Mouse (Mus musculus): Measurements from ENCODE around the gene Il2rb. TPM values are rescaled to one million over a fixed set of nuclear protein-coding genes. Genes with fewer than 3 reads are reported as not detected.

Gene Il2rb
- polyA plus RNA-seq (2012; ENCODE audit: insufficient read depth, insufficient read length, missing spikeins), result 0.71 TPM in 1 of 2 replicates, not detected in the other

- Histone ChIP-seq H3K4me1 (ENCODE audit: control insufficient read depth, insufficient read depth, insufficient read length, low read length) (no peaks in the 10 kb centered on the region), H3K4me3 (ENCODE audit: insufficient read depth, low read depth, low read length) (no peak within 1 kb of the TSS), H3K27ac (replicated peaks; ENCODE audit: low read depth, low read length) (no peak within 1 kb of the TSS)
These were observed at the start of gene Il2rb for GRCm38 (mm10) chr15:78494968-78495406. TSS of gene Il2rb (minus strand) at chr15:78495271.

- Histone ChIP-seq H3K27ac (replicated peaks; ENCODE audit: low read depth, low read length) (no peak within 1 kb of the TSS), H3K4me3 (ENCODE audit: insufficient read depth, low read depth, low read length) (no peak within 1 kb of the TSS), H3K4me1 (ENCODE audit: control insufficient read depth, insufficient read depth, insufficient read length, low read length) (no peaks in the 10 kb centered on the region)
These were observed 49.5 kb upstream of the Il2rb start, which contains the start of gene Sstr3 for GRCm38 (mm10) chr15:78544561-78545001. TSS of gene Sstr3 (minus strand) at chr15:78544685.

- H3K4me1 ChIP-seq (ENCODE audit: control insufficient read depth, insufficient read depth, insufficient read length, low read length), result no peaks in the 10 kb centered on the region
- no peak overlapping the region for H3K27ac ChIP-seq (replicated peaks; ENCODE audit: low read depth, low read length)
- H3K4me3 ChIP-seq (ENCODE audit: insufficient read depth, low read depth, low read length), result no peak overlapping the region
These were observed 49.0 kb upstream of the Il2rb start for GRCm38 (mm10) chr15:78544041-78544440.

GRCm38 (mm10) chr15:78542767-78543303 lies 47.8 kb upstream of the Il2rb start:
- Histone ChIP-seq H3K27ac (replicated peaks; ENCODE audit: low read depth, low read length) (no peak overlapping the region), H3K4me1 (ENCODE audit: control insufficient read depth, insufficient read depth, insufficient read length, low read length) (no peaks in the 10 kb centered on the region), H3K4me3 (ENCODE audit: insufficient read depth, low read depth, low read length) (no peak overlapping the region)

- no peaks in the 10 kb centered on the region for H3K4me1 ChIP-seq (ENCODE audit: control insufficient read depth, insufficient read depth, insufficient read length, low read length)
- no peak overlapping the region for H3K4me3 ChIP-seq (ENCODE audit: insufficient read depth, low read depth, low read length)
- no peak overlapping the region for H3K27ac ChIP-seq (replicated peaks; ENCODE audit: low read depth, low read length)
These were observed 47.2 kb upstream of the Il2rb start for GRCm38 (mm10) chr15:78542098-78542766.

GRCm38 (mm10) chr15:78541606-78542005 lies 46.5 kb upstream of the Il2rb start:
- no peaks in the 10 kb centered on the region for H3K4me1 ChIP-seq (ENCODE audit: control insufficient read depth, insufficient read depth, insufficient read length, low read length)
- H3K4me3 ChIP-seq (ENCODE audit: insufficient read depth, low read depth, low read length), result no peak overlapping the region
- H3K27ac ChIP-seq (replicated peaks; ENCODE audit: low read depth, low read length), result no peak overlapping the region

GRCm38 (mm10) chr15:78541036-78541435 lies 46.0 kb upstream of the Il2rb start:
- no peak overlapping the region for H3K4me3 ChIP-seq (ENCODE audit: insufficient read depth, low read depth, low read length)
- no peaks in the 10 kb centered on the region for H3K4me1 ChIP-seq (ENCODE audit: control insufficient read depth, insufficient read depth, insufficient read length, low read length)
- no peak overlapping the region for H3K27ac ChIP-seq (replicated peaks; ENCODE audit: low read depth, low read length)

- H3K27ac ChIP-seq (replicated peaks; ENCODE audit: low read depth, low read length), result no peak overlapping the region
- no peak overlapping the region for H3K4me3 ChIP-seq (ENCODE audit: insufficient read depth, low read depth, low read length)
- peaks cover 8% of the 10 kb centered on the region for H3K4me1 ChIP-seq (ENCODE audit: control insufficient read depth, insufficient read depth, insufficient read length, low read length)
These were observed 40.8 kb upstream of the Il2rb start for GRCm38 (mm10) chr15:78535723-78536421.

- H3K4me1 ChIP-seq (ENCODE audit: control insufficient read depth, insufficient read depth, insufficient read length, low read length), result peaks cover 18% of the 10 kb centered on the region
- no peak overlapping the region for H3K27ac ChIP-seq (replicated peaks; ENCODE audit: low read depth, low read length)
- no peak overlapping the region for H3K4me3 ChIP-seq (ENCODE audit: insufficient read depth, low read depth, low read length)
These were observed 38.3 kb upstream of the Il2rb start for GRCm38 (mm10) chr15:78533346-78533835.

GRCm38 (mm10) chr15:78532566-78533345 lies 37.7 kb upstream of the Il2rb start:
- H3K27ac ChIP-seq (replicated peaks; ENCODE audit: low read depth, low read length), result no peak overlapping the region
- H3K4me1 ChIP-seq (ENCODE audit: control insufficient read depth, insufficient read depth, insufficient read length, low read length), result peaks cover 21% of the 10 kb centered on the region
- no peak overlapping the region for H3K4me3 ChIP-seq (ENCODE audit: insufficient read depth, low read depth, low read length)

GRCm38 (mm10) chr15:78531901-78532469 lies 36.9 kb upstream of the Il2rb start:
- H3K4me1 ChIP-seq (ENCODE audit: control insufficient read depth, insufficient read depth, insufficient read length, low read length), result peaks cover 25% of the 10 kb centered on the region
- H3K4me3 ChIP-seq (ENCODE audit: insufficient read depth, low read depth, low read length), result peak overlapping the region; percentile 30
- H3K27ac ChIP-seq (replicated peaks; ENCODE audit: low read depth, low read length), result peak overlapping the region; percentile 77

- Histone ChIP-seq H3K27ac (replicated peaks; ENCODE audit: low read depth, low read length) (peak overlapping the region; percentile 77), H3K4me1 (ENCODE audit: control insufficient read depth, insufficient read depth, insufficient read length, low read length) (peaks cover 25% of the 10 kb centered on the region), H3K4me3 (ENCODE audit: insufficient read depth, low read depth, low read length) (0 out of 2 replicates have a peak overlapping the region, but pooled peaks have one; percentile 30)
These were observed 36.3 kb upstream of the Il2rb start for GRCm38 (mm10) chr15:78531451-78531720.

- H3K4me1 ChIP-seq (ENCODE audit: control insufficient read depth, insufficient read depth, insufficient read length, low read length), result peaks cover 25% of the 10 kb centered on the region
- H3K27ac ChIP-seq (replicated peaks; ENCODE audit: low read depth, low read length), result peak within 1 kb of the TSS; percentile 77
These were observed 35.8 kb upstream of the Il2rb start, which contains the start of gene C1qtnf6 for GRCm38 (mm10) chr15:78530671-78531450. TSS of gene C1qtnf6 (minus strand) at chr15:78531416.

GRCm38 (mm10) chr15:78530141-78530540 lies 35.1 kb upstream of the Il2rb start:
- Histone ChIP-seq H3K27ac (replicated peaks; ENCODE audit: low read depth, low read length) (peak overlapping the region; percentile 77), H3K4me1 (ENCODE audit: control insufficient read depth, insufficient read depth, insufficient read length, low read length) (peaks cover 28% of the 10 kb centered on the region), H3K4me3 (ENCODE audit: insufficient read depth, low read depth, low read length) (no peak overlapping the region)

More at GRCm38 (mm10) chr15:78530671-78531450, 35.8 kb upstream of the Il2rb start, which contains the start of gene C1qtnf6:
- peak within 1 kb of the TSS; percentile 30 for H3K4me3 ChIP-seq (ENCODE audit: insufficient read depth, low read depth, low read length)
